Mouse (Mus musculus) E14TG2a.4 (cell line): Measurements from ENCODE around the gene Rtf1.

Experiments used
- CTCF ChIP-seq: conservative IDR thresholded peaks from 2 replicates; pipeline ENCODE4 v1.5.1; 2014; ENCODE audit warnings: low read length
- NANOG ChIP-seq: IDR thresholded peaks from 2 replicates; pipeline ENCODE4 v1.6.1; 2014; ENCODE audit warnings: borderline replicate concordance, low read length, mixed read lengths
- POU5F1 ChIP-seq: IDR thresholded peaks from 2 replicates; pipeline ENCODE4 v1.6.1; 2014; ENCODE audit warnings: low read length, borderline replicate concordance

DNA sequence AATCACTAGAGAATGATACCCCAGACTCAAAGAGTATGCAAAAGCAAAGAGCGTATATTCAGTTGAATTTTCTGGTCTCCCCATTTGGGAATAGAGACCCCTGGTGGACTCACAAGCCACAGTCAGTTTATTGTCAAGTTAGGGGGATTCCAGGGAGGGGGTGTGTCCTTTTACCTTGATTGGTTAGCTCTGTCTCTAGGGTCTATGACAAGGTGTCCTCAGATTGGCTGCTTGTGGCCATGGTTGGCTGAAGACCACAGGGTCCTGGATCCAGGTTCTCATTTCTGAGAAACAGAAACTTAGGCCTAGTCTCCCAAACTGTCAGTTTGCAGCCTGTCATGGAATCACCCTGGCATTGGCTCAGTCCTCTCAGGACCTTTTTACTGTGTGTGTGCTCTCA lies 38.1 kb upstream of the Rtf1 start:
- TF ChIP-seq CTCF (no peak; the same call in 1 of the 2 replicates), POU5F1 (no peak), NANOG (no peak)
